Mouse (Mus musculus) erythroblast, embryonic 14.5 days (primary cell): ENCODE results near the gene Sertad4.

Experiments
- GATA1 ChIP-seq: IDR thresholded peaks from 2 replicates; pipeline ENCODE4 v1.6.1; 2012; ENCODE audit warnings: low read length, inconsistent platforms, mixed read lengths
- TAL1 ChIP-seq: IDR thresholded peaks from 3 replicates; pipeline ENCODE4 v1.6.1; 2012; ENCODE audit warnings: low read length, inconsistent platforms, mixed read lengths

DNA sequence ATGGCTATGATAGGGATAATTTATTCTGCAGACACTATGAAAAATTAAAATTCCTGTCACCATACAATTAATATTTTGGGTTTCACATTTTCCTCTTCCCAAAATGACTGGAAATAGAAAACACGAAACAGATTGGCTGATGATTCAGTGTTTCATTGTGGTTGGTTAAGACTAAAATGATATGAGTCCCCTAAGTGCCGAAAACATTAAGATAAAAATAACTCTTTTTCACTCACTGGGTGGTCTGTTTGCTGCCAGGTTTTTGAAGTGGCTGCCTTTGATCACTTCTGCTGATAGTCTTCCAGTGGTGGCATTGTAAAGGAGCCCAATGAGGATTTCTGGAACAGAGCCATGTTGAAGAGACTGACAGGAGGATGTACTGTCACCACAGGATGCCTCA lies 46.0 kb upstream of the Sertad4 start:
- TF ChIP-seq TAL1 (no peak), GATA1 (no peak)
